Mouse (Mus musculus): Measurements from ENCODE around the gene Cbl. TPM values are rescaled to one million over a fixed set of nuclear protein-coding genes. Genes with fewer than 3 reads are reported as not detected.

Gene Cbl
- total RNA-seq, 4 experiments from 2014 or later: 14.8 to 18.9 (median 17.4) TPM

DNA sequence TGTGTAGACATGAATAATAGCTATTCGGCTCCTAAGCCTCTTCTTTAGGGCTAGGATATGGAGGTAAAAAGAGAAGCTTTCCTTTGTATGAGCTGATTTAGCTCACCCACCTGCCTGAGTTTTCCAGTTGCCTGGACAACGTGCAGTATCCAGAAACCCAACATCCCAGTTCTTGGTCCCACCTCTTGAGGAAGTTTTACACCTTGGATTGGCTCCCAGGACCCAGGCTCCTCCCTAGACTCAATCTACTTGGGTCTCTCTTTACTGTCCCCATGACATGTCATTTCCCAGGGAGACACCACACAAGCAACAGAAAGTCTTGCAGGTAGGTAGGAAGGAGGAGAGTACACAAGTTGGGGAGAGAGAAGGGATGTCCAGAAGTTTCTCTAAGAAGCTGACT is 6.5 kb upstream of the Cbl start, which contains the start of gene Ccdc153:
TSS of gene Ccdc153 (plus strand) at position 278 of the 400 bp plus-strand sequence.
- no peak for DNase-seq (ENCODE audit: low spot score)

DNA sequence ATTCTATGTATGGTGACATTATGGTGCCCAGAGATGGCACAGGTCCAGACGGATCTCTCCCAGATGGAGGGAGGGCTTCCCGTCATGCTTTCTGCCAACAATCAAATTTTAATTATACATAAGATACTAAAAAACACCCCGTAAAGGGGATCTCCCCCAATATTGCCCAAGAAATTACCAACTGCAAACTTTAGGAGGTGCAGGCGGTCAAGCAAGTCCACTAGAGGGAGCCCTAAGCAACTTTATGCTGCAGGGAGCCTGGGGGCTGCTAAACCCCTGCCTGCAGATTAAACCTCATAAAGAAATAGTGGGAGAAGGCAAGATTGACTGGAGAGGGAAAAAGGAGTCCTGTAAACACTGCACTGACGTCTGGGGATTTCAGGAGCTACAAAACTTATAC is 5.6 kb upstream of the Cbl start:
- peak; percentile 60 for DNase-seq (ENCODE audit: low spot score)

DNA sequence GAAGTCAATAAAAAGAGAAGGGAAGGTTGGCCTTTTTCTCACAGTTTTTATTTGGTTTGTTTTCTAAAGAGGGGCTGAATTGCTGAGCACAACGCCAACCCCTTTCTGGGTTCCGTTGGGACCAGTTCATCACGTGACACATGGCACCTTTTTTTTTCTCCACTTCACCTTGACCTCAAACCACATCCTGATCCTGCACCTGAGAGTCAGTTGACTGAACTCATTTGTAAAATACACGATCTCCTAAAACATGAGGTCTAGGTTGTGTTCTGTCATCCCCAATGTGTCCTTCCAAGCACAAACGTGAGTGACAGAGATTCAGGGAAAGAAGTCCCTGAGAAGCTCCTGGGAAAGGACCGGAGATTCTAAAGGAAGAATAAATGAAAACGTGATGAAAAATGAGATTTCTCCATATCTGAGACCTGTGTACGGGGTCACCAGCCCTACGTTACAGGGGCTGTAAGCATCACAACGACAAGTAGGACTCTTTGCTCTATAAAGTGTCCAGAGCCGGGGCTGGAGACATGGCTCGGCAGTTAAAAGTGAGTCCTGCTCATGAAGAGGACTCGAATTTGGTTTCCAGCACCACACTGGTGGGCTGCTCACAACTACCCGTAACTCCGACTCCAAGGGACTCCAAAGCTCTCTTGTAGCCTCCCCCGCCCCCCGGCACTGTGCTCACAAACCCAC is 4.8 kb upstream of the Cbl start:
- DNase-seq (ENCODE audit: low spot score): no peak

DNA sequence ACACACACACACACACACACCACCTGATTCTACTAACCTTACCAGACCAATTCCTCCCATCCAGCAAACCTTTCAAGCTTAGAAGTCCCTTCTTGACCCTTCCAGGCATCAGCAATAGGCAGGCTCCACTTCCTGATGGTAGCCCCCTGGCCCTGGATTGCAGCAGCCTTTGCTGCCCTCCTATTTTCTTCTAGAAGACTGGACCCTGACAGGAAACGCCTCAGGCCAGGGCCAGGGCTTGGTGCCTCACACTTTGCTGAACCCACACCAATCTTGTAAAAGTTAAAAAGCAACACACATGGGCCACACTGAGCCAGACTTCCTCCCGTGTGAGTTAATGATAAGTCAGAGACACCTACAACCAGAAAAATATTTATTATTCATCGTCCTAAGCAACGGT is 3.3 kb upstream of the Cbl start:
- no peak for DNase-seq (ENCODE audit: low spot score)

DNA sequence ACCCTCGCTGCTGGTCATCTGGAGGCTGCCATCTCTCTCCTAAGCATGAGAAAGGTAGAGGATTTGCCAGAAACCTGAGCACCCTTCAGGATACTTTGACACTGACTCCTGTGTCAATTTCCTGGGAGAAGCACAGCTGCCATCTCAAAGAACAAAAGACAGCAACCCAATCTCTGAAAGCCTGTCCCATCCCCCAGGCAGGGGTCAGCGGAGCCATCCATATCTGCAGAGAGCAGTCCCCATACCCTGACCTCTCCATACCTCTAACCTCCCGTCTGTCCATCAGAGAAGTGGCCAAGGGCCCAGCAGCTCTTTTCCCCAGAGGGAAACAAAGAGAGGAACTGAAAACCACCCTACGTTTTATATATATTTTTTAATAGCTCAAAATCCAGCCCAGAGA is 2.8 kb upstream of the Cbl start:
- DNase-seq (ENCODE audit: low spot score): no peak

DNA sequence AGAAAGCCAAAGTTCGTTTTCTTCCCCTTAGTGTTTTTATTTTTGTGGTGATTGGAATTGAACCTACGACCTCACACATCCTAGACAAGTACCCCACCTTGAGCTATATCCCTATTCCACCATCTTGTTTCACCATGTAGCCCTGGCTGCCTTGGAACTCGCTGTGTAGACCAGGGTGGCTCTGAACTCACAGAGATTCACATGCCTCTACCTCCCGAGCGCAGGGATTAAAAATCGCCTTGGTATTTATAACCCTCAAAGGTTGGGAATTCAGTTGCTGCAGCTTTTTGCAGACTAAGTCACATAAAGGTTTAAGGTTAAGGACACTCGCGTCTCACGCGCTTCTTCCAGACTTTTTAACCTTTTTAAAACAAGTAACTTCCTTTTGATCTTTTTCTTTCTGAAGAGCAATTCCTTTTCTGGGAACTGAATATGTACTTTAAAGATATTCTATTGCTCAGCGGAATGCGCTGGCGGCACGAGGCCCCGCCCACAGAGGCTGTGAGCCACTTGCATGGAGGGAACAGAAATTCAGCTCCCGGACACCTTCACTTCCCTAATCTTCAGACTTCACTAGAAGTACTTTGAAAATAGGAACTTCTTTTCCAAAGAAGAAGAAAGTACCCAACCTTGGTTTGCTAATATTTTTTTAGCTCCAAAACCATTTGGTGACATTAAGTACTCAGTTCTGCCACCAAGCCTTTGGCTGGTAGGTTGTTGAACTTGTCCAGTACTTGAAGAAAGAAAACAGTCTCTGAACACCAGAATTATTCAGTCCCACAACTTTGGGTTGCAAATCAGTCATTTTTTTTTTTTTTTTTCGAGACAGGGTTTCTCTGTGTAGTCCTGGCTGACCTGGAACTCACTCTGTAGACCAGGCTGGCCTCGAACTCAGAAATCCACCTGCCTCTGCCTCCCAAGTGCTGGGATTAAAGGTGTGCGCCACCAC is 904 bp upstream of the Cbl start:
- peak; percentile 63 for DNase-seq (ENCODE audit: low spot score)

DNA sequence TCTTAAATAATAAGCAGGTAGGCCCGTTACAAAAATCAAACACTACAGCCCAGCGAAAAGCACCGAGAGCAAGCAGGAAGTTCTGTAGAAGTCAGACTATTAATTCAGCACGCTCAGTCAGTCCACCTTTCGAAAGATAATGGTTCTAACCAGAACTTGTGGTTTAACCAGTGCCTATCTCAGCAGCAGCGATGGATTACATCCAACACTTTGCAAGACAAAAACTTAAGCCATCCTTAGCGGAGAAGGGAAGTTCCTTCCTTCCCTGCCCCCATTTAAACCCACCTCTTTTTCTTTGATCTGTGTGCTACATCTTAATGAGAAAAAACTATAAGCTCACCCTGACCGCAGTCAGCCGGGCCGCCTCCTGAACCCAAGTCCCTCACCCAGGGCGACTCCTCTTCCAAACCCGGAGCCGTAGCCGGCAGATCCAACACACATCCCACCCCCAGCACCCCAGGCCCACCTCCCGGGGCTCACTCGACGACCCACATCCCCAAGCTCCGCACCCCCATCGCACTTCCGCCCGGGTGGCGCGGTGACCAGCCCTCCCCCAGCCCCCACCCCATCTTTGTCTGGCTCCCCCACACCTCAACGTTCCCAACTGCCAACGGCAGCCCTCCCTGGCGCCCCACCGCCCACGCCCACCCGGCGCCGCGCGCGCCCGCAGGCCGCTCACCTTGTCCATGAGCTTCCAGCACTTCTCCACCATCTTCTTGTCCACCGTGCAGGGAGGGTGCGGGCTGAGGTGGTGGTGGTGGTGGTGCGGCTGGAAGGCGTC is 638 bp downstream of the Cbl start:
- DNase-seq (ENCODE audit: low spot score): peak; percentile 27

DNA sequence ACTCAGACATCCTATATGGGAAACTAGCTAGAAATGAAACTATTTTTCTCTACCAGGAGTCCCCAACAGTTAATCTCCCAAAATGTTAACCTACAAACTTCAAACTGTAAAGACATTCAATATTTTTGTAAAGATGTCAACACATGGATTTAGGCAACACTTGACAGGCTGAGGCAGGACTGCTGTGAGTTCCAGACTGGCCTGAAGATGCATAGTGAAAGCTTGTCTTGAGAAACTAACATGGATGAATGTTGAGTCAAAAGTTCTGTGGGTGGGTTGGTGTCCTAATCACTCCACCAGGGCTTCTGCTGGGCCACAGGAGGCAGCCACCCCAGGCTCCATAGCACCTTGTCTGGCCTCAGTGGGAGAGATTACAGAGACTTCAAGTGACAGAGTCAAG is 2.2 kb downstream of the Cbl start:
- no peak for DNase-seq (ENCODE audit: low spot score)

DNA sequence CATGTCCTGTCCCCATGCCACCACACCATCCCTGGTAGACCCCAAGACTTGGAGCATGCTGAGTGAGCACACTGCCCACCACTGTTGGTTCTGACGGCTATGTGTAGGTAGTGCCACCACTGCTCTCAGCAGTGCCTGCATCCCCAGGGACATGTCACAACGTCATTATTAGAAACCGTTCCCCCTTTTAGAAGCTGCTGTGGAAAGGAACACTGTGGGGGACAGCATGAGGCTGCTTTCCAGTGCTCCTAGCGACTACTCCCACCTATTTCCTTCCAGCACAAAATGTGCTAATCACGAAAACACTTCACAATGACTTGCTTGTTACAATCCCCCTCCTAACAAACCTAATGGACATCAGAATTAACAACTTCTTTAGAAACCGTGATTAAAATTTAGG is 7.9 kb downstream of the Cbl start:
- DNase-seq (ENCODE audit: low spot score): no peak

DNA sequence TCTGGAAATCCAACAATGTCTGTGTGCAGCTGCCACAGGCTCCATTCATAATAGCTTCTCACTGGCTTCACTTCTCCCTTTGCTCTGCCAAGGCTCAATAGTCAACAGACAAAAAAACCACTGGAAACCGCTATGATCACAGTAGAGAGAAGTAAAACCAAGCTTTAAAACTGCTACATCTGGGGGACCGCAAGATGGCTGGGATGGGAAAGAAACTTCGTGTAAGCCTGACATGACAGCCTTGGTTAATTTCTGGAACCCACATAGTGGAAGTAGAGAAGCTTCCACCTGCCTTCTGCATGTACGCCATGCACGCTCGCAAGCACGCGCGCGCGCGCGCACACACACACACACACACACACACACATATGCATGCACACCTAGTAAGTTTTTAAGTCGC is 20.3 kb downstream of the Cbl start:
- DNase-seq (ENCODE audit: low spot score): no peak

DNA sequence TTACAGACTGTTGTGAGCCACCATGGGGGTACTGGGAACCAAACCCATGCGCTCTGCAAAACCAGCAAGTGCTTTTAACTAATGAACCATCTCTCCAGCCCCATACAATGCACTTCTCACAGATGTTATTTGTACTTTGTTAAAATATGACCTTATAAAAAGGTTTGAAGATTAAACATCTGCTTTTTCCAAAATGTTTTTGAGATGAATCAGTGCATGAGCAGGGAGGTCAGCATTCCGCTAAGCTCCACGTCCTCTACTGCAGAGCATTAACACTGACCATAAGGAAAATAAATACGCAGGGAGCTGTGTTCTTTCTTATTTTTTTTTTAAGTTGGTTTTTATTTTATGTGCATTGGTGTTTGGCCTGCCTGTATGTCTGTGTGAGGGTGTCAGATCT is 21.4 kb downstream of the Cbl start:
- no peak for DNase-seq (ENCODE audit: low spot score)

DNA sequence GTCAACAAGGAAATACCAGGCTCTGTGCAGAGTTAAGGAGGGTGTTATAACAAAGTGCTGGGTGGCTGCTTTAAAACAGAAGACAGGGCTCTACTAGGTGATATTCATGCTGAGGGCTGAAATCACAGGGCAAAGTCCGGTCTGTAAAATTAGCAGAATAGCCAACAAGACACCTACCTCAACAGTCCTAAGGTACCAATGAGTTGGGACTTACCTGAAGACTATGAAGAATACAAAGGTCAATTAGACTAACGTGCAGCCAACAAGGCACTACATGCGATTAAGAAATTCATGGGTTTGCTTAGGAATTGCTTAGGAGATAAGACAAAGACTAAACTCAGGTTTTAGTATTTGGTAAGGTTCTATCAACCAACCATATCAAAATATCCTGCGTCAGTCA is 24.4 kb downstream of the Cbl start:
- DNase-seq (ENCODE audit: low spot score): no peak

DNA sequence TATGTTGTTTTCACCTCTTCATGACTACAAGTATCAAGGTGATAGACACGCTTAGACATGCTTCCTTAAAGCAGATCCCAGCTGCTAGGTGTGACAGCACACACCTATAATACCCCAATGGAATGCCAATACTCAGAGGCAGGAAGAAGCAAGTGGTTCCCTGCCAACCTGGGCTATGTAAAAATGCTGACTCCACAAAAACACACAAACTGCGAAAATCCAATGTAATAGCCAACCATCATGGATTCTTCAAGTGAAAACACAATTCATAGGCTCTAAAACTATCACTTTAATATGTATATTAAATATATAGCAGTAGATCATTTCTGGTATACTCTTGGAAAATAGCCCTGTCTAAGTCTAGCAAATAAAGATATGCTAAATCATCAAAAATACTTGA is 26.0 kb downstream of the Cbl start:
- DNase-seq (ENCODE audit: low spot score): no peak

DNA sequence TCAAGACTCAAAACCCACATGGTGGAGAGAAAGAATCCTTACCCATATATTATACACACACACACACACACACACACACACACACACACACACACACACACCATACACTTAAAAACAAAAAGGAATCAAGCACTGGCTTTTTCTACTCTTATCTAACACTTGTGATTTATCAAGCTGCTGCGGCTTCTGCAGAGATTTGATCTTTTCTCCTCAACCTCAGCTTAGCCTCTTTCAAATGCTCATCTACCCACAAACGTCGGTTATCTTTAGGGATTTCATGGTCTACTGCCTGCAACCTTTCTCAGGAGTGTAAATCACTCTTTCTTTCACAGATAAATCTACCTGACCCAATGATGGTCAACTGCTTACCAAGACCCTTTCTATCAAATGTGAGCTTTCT is 33.4 kb downstream of the Cbl start:
- no peak for DNase-seq (ENCODE audit: low spot score)

DNA sequence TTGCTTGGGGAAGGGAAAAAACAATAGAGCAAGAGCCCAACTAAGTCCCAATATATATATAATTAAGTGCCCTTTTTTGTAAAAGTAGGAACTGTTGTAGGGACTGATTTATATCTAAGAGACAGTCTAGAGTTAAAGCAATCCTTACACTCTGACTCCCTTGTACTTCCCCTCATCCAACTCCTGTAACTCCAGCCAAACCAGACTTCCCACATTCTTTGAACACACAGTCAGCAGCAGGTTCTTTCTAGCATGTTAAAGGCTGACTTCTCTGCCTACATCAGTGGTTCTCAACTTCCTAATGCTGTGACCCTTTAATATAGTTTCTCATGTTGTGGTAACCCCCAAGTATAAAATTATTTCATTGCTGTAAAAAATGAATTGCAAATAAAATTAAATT is 34.3 kb downstream of the Cbl start:
- DNase-seq (ENCODE audit: low spot score): no peak

DNA sequence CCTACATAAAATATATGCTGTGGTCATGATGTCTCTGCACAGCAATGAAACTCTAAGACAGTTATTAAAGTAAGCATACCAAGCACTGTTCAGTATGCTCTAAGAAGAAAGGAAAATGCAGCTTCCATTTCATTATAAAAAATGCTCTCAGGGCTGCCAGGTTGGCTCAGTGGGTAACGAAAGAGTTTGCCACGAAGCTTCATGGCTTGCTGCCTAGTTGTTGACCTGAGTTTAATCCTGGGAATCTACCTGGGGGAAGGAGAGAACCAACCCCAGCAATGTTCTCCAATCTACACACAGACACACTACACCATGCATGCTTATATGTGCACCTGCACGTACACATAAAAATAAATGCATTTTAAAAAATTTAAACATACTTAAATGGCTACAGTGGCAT is 34.7 kb downstream of the Cbl start:
- DNase-seq (ENCODE audit: low spot score): no peak

DNA sequence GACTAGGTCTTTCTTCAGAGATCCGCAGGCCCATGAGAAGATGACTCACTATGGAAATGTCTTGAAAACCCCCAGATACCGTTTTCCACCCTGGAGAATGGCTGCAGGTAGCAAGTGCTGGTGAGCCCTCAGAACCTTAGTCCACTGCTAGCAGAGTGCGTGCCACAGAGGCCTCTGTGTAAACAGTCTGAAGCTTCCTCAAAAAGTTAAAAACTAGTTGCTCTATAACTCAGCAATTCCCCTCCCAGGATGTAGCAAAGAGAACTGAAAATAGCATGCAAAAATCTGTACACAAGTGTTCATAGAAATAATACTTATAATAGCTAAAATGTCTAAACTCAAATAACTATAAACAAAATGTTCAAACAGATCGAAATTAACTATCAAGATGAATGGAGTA is 37.5 kb downstream of the Cbl start:
- DNase-seq (ENCODE audit: low spot score): no peak

DNA sequence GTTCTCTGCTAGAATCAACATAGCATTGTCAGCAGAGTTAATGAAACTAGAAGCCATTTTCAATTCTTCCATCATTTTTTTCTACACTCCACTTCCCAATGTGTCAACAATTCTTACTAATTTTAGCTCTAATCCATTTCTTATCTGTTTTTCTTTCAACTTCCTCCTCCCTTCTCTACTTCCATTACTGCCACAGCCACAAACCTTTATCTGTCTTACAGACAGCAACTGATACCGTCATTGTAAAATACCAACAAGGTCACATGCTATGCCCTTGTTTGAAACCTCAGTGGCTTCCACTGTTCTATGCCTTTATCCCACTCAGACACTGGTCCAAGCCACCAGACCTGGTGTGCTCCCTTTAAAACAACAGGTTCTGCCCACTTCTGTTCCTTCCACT is 39.8 kb downstream of the Cbl start:
- no peak for DNase-seq (ENCODE audit: low spot score)

DNA sequence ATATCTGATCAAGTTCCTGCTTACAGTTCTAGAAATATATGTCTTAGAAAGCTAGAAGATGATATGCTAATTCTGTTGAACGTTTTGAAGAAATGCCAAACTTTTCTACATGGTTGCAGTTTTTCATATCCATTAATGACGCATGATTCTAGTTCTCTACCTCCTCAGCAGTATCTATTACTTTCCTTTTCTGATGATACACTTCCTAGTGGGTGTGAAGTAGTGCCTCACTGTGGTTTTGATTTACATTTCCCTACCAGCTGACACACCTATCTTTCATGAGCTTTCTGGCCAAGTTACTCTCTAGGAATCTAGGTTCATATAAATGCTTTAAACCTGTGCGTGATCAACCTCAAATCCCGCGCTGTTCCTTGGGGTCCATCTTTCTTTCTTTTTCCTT is 41.1 kb downstream of the Cbl start:
- DNase-seq (ENCODE audit: low spot score): no peak

DNA sequence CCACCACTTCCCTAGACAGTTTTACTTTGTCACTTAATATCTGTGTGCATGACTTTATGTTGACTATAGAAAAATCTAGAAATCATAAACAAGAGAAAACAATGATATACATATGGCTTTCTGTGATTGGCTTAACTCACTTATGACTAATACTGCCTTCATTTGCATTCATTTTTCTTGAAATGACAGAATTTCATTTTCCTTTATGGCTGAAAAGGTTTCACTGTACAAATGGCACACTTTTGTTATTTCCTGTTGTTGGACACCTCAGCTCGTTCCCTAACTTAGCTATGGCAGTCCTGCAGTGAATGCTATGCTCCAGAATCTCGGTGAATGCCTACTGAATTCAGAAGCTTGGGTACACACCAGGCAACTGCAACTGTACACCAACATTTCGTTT is 41.5 kb downstream of the Cbl start:
- no peak for DNase-seq (ENCODE audit: low spot score)

DNA sequence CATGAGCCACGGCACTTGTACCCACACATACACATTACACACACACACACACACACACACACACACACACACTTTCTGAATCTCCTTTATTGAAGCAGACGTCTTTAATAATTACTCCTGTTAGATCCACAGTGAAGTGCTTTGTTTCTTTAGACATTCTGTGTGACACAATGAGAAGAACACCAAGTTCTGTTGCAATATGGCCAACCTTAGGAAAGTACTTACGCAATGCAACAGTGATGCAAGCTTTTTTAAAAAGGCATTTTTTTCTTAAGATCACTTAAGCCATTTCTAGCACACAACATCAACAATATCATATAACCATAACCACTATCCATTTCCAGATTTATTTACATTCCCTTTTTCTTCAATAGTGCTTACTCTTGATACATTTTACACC is 42.7 kb downstream of the Cbl start:
- DNase-seq (ENCODE audit: low spot score): no peak

DNA sequence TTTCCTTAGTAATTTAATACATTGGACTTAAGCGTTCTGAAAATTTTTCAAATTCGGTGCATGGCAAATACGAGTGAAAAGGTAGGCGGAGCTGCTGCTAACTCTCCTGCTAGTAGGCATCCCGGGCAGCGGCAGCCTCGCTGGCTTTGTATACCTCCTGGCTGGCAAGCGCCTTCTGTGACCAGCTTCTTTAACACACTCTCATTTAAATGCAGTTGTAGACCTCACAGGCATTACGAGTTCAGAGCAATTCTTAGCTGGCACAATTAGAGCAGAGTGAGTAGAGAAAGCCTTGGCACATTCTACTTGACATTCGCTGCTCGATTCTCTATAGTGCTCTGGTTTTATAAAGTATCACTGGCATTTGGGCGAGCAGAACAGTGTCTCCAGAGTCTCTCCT is 45.6 kb downstream of the Cbl start:
- no peak for DNase-seq (ENCODE audit: low spot score)
